Comparison of ENCODE assay signal across 23 mouse cellular contexts in the genomic region with DNA sequence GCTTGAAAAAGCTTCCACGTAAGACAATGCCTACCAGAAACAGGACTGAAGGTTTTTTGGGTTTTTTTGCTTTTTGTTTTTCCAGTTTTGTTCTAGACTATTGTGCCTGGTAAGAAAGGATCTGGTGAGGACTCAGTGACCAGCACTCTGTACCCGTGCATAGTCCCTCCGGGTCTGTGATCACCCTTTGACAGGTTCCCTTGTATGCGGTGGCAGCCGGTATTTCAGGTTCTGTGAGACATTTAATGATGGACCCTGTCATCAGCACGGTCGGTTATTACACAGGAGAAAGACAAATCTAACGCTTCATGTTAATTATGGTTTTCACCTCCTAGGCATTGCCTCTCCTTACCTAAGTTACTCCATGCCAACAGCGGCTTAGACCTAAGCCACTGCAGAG. TPM values are rescaled to one million over a fixed set of nuclear protein-coding genes. Genes with fewer than 3 reads are reported as not detected.
DNase-seq lines count a peak whose midpoint lies in the region; ATAC-seq and TF ChIP-seq lines count a peak whose summit lies in the region.
"Had no signal": no experiment of that assay in that cellular context is flagged by ENCODE, and none has a peak within 500 bp of the region (broad histone marks: within the 10 kb centered on the region; RNA-seq: fewer than 3 reads in every experiment).

No protein-coding gene starts in this region.

- H3K27ac ChIP-seq in intestine, embryonic 14.5 days (ENCODE audit: low read depth), result no peak overlapping the region
- H3K27ac ChIP-seq in intestine, postnatal 0 days (ENCODE audit: low read depth, low read length), result no peak overlapping the region
- no peak overlapping the region for H3K27ac ChIP-seq in embryonic facial prominence, embryonic 13.5 days
- no peak overlapping the region for H3K27ac ChIP-seq in embryonic facial prominence, embryonic 14.5 days (replicated peaks; ENCODE audit: low read depth, low read length)
- H3K27ac ChIP-seq in midbrain, embryonic 16.5 days (ENCODE audit: low read length), result no peak overlapping the region
- H3K27ac ChIP-seq in forebrain, embryonic 11.5 days (ENCODE audit: low read depth, low read length), result no peak overlapping the region
- H3K27ac ChIP-seq: forebrain, embryonic 12.5 days; forebrain, embryonic 15.5 days; hindbrain, embryonic 10.5 days; hindbrain, embryonic 13.5 days had no signal

- no peak for ATAC-seq in intestine, embryonic 14.5 days (replicated peaks; ENCODE audit: low FRiP score, low TSS enrichment, low read depth)
- no peak for ATAC-seq in intestine, postnatal 0 days
- peak; percentile 69; the same call in 1 of the 2 replicates for ATAC-seq in embryonic facial prominence, embryonic 13.5 days (ENCODE audit: insufficient number of reproducible peaks, insufficient read depth, low FRiP score, low TSS enrichment, low read depth)
- ATAC-seq in embryonic facial prominence, embryonic 14.5 days (ENCODE audit: low read depth), result peak; percentile 55; the same call in 1 of the 2 replicates
- no peak for ATAC-seq in midbrain, embryonic 16.5 days
- ATAC-seq in forebrain, embryonic 11.5 days (replicated peaks; ENCODE audit: low FRiP score), result no peak
- ATAC-seq: CD4-positive, CD25-positive, alpha-beta regulatory T cell, adult 4 months; forebrain, embryonic 15.5 days; hindbrain, embryonic 16.5 days had no signal

- no peak overlapping the region for H3K4me2 ChIP-seq in intestine, embryonic 14.5 days (ENCODE audit: low read length)
- H3K4me2 ChIP-seq in intestine, postnatal 0 days (replicated peaks; ENCODE audit: low read depth), result no peak overlapping the region
- no peak overlapping the region for H3K4me2 ChIP-seq in embryonic facial prominence, embryonic 13.5 days
- no peak overlapping the region for H3K4me2 ChIP-seq in embryonic facial prominence, embryonic 14.5 days (ENCODE audit: low read depth, low read length)
- H3K4me2 ChIP-seq in midbrain, embryonic 16.5 days (ENCODE audit: low read length), result no peak overlapping the region
- no peak overlapping the region for H3K4me2 ChIP-seq in forebrain, embryonic 11.5 days (ENCODE audit: low read depth, low read length, severe bottlenecking)
- H3K4me2 ChIP-seq: forebrain, embryonic 12.5 days; forebrain, embryonic 15.5 days; heart, embryonic 11.5 days; hindbrain, embryonic 13.5 days had no signal

- H3K9ac ChIP-seq in intestine, embryonic 14.5 days (ENCODE audit: low read length), result no peak overlapping the region
- H3K9ac ChIP-seq in intestine, postnatal 0 days (ENCODE audit: low read depth, low read length), result no peak overlapping the region
- no peak overlapping the region for H3K9ac ChIP-seq in embryonic facial prominence, embryonic 13.5 days
- H3K9ac ChIP-seq in embryonic facial prominence, embryonic 14.5 days (ENCODE audit: low read depth, low read length), result no peak overlapping the region
- no peak overlapping the region for H3K9ac ChIP-seq in midbrain, embryonic 16.5 days (ENCODE audit: low read depth, low read length)
- H3K9ac ChIP-seq in forebrain, embryonic 11.5 days (ENCODE audit: low read length), result no peak overlapping the region
- H3K9ac ChIP-seq: forebrain, embryonic 12.5 days; forebrain, embryonic 15.5 days; hindbrain, embryonic 13.5 days had no signal

- H3K36me3 ChIP-seq in intestine, embryonic 14.5 days (ENCODE audit: control insufficient read depth, insufficient read depth, low read length), result no peaks in the 10 kb centered on the region
- no peaks in the 10 kb centered on the region for H3K36me3 ChIP-seq in intestine, postnatal 0 days (ENCODE audit: control insufficient read depth, insufficient read depth)
- no peaks in the 10 kb centered on the region for H3K36me3 ChIP-seq in embryonic facial prominence, embryonic 13.5 days
- H3K36me3 ChIP-seq in embryonic facial prominence, embryonic 14.5 days (ENCODE audit: control insufficient read depth, insufficient read depth, low read length), result no peaks in the 10 kb centered on the region
- H3K36me3 ChIP-seq in midbrain, embryonic 16.5 days (ENCODE audit: control insufficient read depth, insufficient read depth, low read length), result no peaks in the 10 kb centered on the region
- H3K36me3 ChIP-seq in forebrain, embryonic 11.5 days (ENCODE audit: control insufficient read depth, insufficient read depth, low read length), result no peaks in the 10 kb centered on the region
- H3K36me3 ChIP-seq: forebrain, embryonic 12.5 days; forebrain, embryonic 15.5 days; hindbrain, embryonic 10.5 days; hindbrain, embryonic 13.5 days had no signal

- 77% methylated on average over 9 of the region's 9 CpGs for WGBS in intestine, embryonic 14.5 days
- 52% methylated on average over 9 of the region's 9 CpGs for WGBS in intestine, postnatal 0 days
- WGBS in embryonic facial prominence, embryonic 13.5 days, result 75% methylated on average over 9 of the region's 9 CpGs
- 79% methylated on average over 9 of the region's 9 CpGs for WGBS in embryonic facial prominence, embryonic 14.5 days
- 86% methylated on average over 9 of the region's 9 CpGs for WGBS in midbrain, embryonic 16.5 days
- WGBS in forebrain, embryonic 11.5 days, result 90% methylated on average over 9 of the region's 9 CpGs

- DNase-seq in intestine, embryonic 14.5 days (ENCODE audit: low spot score), result peak; percentile 50
- peak; percentile 43 for DNase-seq in embryonic facial prominence, embryonic 14.5 days (ENCODE audit: low spot score)
- no peak for DNase-seq in forebrain, embryonic 11.5 days (ENCODE audit: low spot score)
- DNase-seq: adrenal gland, adult 2 months; adrenal gland, postnatal 14 days; cerebellum, adult 11 months; cerebellum, adult 2 months; cerebellum, adult 9-11 months; cerebellum, postnatal 25 days; embryo, embryonic 11 days; gastrocnemius, postnatal 10 days; gastrocnemius, postnatal 36 days; kidney, adult 18-20 months had no signal

- TF ChIP-seq CTCF in intestine, postnatal 0 days (IDR thresholded peaks at IDR 0.05; ENCODE audit: low read depth), result no peak

- no peak overlapping the region for H3K4me3 ChIP-seq in intestine, embryonic 14.5 days (ENCODE audit: low read depth, low read length)
- H3K4me3 ChIP-seq in intestine, postnatal 0 days (ENCODE audit: low read depth, low read length), result no peak overlapping the region
- no peak overlapping the region for H3K4me3 ChIP-seq in embryonic facial prominence, embryonic 13.5 days
- no peak overlapping the region for H3K4me3 ChIP-seq in embryonic facial prominence, embryonic 14.5 days (ENCODE audit: low read depth, low read length)
- no peak overlapping the region for H3K4me3 ChIP-seq in midbrain, embryonic 16.5 days (ENCODE audit: low read depth, low read length)
- H3K4me3 ChIP-seq in forebrain, embryonic 11.5 days (ENCODE audit: low read depth, low read length), result no peak overlapping the region
- H3K4me3 ChIP-seq: forebrain, embryonic 12.5 days; forebrain, embryonic 15.5 days; hindbrain, embryonic 10.5 days; hindbrain, embryonic 13.5 days had no signal

- no peaks in the 10 kb centered on the region for H3K9me3 ChIP-seq in intestine, embryonic 14.5 days (ENCODE audit: control insufficient read depth, low read length)
- no peaks in the 10 kb centered on the region for H3K9me3 ChIP-seq in intestine, postnatal 0 days (ENCODE audit: control insufficient read depth)
- H3K9me3 ChIP-seq in embryonic facial prominence, embryonic 13.5 days, result no peaks in the 10 kb centered on the region
- H3K9me3 ChIP-seq in embryonic facial prominence, embryonic 14.5 days (ENCODE audit: control insufficient read depth, low read length), result no peaks in the 10 kb centered on the region
- H3K9me3 ChIP-seq in midbrain, embryonic 16.5 days (replicated peaks; ENCODE audit: control insufficient read depth, low read length, poor library complexity, severe bottlenecking), result no peaks in the 10 kb centered on the region
- no peaks in the 10 kb centered on the region for H3K9me3 ChIP-seq in forebrain, embryonic 11.5 days (ENCODE audit: control insufficient read depth, low read length)
- H3K9me3 ChIP-seq: forebrain, embryonic 12.5 days; forebrain, embryonic 15.5 days; hindbrain, embryonic 10.5 days; hindbrain, embryonic 13.5 days had no signal

- no peaks in the 10 kb centered on the region for H3K4me1 ChIP-seq in intestine, embryonic 14.5 days (replicated peaks; ENCODE audit: control insufficient read depth, insufficient read depth, low read length)
- H3K4me1 ChIP-seq in intestine, postnatal 0 days (replicated peaks; ENCODE audit: control insufficient read depth, insufficient read depth, low read length), result 0 out of 2 replicates have a peak, but pooled peaks cover 2% of the 10 kb centered on the region
- peaks cover 12% of the 10 kb centered on the region; the same call in 1 of the 2 replicates for H3K4me1 ChIP-seq in embryonic facial prominence, embryonic 13.5 days
- H3K4me1 ChIP-seq in embryonic facial prominence, embryonic 14.5 days (ENCODE audit: control insufficient read depth, insufficient read depth, low read length), result no peaks in the 10 kb centered on the region
- no peaks in the 10 kb centered on the region for H3K4me1 ChIP-seq in midbrain, embryonic 16.5 days (ENCODE audit: control insufficient read depth, insufficient read depth, low read length)
- H3K4me1 ChIP-seq in forebrain, embryonic 11.5 days (replicated peaks; ENCODE audit: control insufficient read depth, insufficient read depth, low read length), result 0 out of 2 replicates have a peak, but pooled peaks cover 1% of the 10 kb centered on the region
- H3K4me1 ChIP-seq: forebrain, embryonic 12.5 days; forebrain, embryonic 15.5 days; hindbrain, embryonic 13.5 days had no signal

- H3K27me3 ChIP-seq in intestine, embryonic 14.5 days (replicated peaks; ENCODE audit: control insufficient read depth, insufficient read depth, low read length), result no peaks in the 10 kb centered on the region
- H3K27me3 ChIP-seq in intestine, postnatal 0 days (replicated peaks; ENCODE audit: control insufficient read depth, insufficient read depth, low read length), result no peaks in the 10 kb centered on the region
- H3K27me3 ChIP-seq in embryonic facial prominence, embryonic 13.5 days, result no peaks in the 10 kb centered on the region
- H3K27me3 ChIP-seq in embryonic facial prominence, embryonic 14.5 days (replicated peaks; ENCODE audit: control insufficient read depth, insufficient read depth, low read length), result no peaks in the 10 kb centered on the region
- no peaks in the 10 kb centered on the region for H3K27me3 ChIP-seq in midbrain, embryonic 16.5 days (ENCODE audit: control insufficient read depth, insufficient read depth, low read depth, low read length)
- no peaks in the 10 kb centered on the region for H3K27me3 ChIP-seq in forebrain, embryonic 11.5 days (ENCODE audit: control insufficient read depth, insufficient read depth, low read length)
- H3K27me3 ChIP-seq: forebrain, embryonic 12.5 days; forebrain, embryonic 15.5 days; hindbrain, embryonic 13.5 days had no signal

RNA-seq across cellular contexts. Expression of a gene that starts 35.8 kb away (rescaled TPM):
- 191 and 195 TPM in 2 replicates for polyA plus RNA-seq in intestine, embryonic 14.5 days (2014; fragmentation: Nextera tagmentation; extraction: Ambion mirVana)
- 194 and 209 TPM in 2 replicates for polyA plus RNA-seq in intestine, postnatal 0 days (2015; fragmentation: Nextera tagmentation; extraction: Ambion mirVana)
- polyA plus RNA-seq in embryonic facial prominence, embryonic 13.5 days (2015; fragmentation: Nextera tagmentation; extraction: Ambion mirVana), result 199 and 201 TPM in 2 replicates
- 184 and 187 TPM in 2 replicates for polyA plus RNA-seq in embryonic facial prominence, embryonic 14.5 days (2014; fragmentation: Nextera tagmentation; extraction: Ambion mirVana)
- 156 and 164 TPM in 2 replicates for polyA plus RNA-seq in midbrain, embryonic 16.5 days (2015; fragmentation: Nextera tagmentation; extraction: Ambion mirVana)
- 204 and 227 TPM in 2 replicates for polyA plus RNA-seq in forebrain, embryonic 11.5 days (2014; fragmentation: Nextera tagmentation; extraction: Ambion mirVana)

RNA-seq across cellular contexts. Expression of a gene that starts 49.8 kb away (rescaled TPM):
- 14.7 and 16.1 TPM in 2 replicates for polyA plus RNA-seq in intestine, embryonic 14.5 days (2014; fragmentation: Nextera tagmentation; extraction: Ambion mirVana)
- 4.3 and 4.9 TPM in 2 replicates for polyA plus RNA-seq in intestine, postnatal 0 days (2015; fragmentation: Nextera tagmentation; extraction: Ambion mirVana)
- 17.6 and 18.9 TPM in 2 replicates for polyA plus RNA-seq in embryonic facial prominence, embryonic 13.5 days (2015; fragmentation: Nextera tagmentation; extraction: Ambion mirVana)
- polyA plus RNA-seq in embryonic facial prominence, embryonic 14.5 days (2014; fragmentation: Nextera tagmentation; extraction: Ambion mirVana), result 12.8 and 13.5 TPM in 2 replicates
- 25.2 and 26.7 TPM in 2 replicates for polyA plus RNA-seq in midbrain, embryonic 16.5 days (2015; fragmentation: Nextera tagmentation; extraction: Ambion mirVana)
- 21.0 and 26.0 TPM in 2 replicates for polyA plus RNA-seq in forebrain, embryonic 11.5 days (2014; fragmentation: Nextera tagmentation; extraction: Ambion mirVana)

Comparison
In these comparisons a context has a peak if more than half of its experiments do, and no peak if none do; other contexts are left out.
1. ATAC-seq: peak in embryonic facial prominence, embryonic 13.5 days (single experiment) and embryonic facial prominence, embryonic 14.5 days (single experiment); none in intestine, embryonic 14.5 days (single experiment), intestine, postnatal 0 days (single experiment), midbrain, embryonic 16.5 days (single experiment) and forebrain, embryonic 11.5 days (single experiment).